Mouse (Mus musculus): ENCODE measurements around the gene Gm45711.
"Not testable (repeated sequence)": the region's sequence is repeated elsewhere in the genome, so short reads cannot be mapped to it uniquely, and the experiment has no call there.

The Gm45711 gene

DNA sequence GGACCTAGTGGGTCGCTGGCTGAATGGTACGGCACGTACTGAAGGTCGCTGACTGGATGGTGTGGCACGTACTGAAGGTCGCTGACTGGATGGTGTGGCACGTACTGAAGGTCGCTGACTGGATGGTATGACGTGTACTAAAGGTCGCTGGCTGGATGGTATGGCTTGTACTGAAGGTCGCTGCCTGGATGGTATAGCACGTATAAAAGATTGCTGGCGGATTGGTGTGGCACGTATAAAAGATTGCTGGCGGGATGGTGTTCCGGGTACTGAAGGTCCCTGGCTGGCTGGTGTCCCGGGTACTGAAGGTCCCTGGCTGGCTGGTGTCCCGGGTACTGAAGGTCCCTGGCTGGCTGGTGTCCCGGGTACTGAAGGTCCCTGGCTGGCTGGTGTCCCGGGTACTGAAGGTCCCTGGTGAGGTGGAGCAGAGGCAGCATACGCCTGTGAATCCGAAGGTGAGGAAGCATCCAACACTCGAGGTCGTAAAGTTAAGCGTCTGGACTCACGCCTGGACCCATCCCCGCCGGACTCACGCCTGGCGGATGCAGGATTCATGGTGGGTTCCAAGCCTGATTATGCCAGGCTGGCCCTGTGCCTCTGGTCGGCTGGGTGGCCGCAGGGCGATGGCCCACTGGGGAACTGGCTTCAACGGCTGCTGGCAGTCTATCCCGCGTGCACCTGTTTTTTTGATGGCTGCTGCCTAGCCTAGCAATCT, at the start of gene Gm45711, which contains the start of gene Cmtm1:
Gene Gm45711 (minus strand): TSS at position 641 of the 715 bp plus-strand sequence.
Gene Cmtm1 (minus strand): TSS at position 705 of the 715 bp plus-strand sequence.
- peak; percentile 82 to 88 for DNase-seq

GRCm38 (mm10) chr8:104358637-104359036, 48.8 kb upstream of the Gm45711 start:
- no peak for DNase-seq

DNA sequence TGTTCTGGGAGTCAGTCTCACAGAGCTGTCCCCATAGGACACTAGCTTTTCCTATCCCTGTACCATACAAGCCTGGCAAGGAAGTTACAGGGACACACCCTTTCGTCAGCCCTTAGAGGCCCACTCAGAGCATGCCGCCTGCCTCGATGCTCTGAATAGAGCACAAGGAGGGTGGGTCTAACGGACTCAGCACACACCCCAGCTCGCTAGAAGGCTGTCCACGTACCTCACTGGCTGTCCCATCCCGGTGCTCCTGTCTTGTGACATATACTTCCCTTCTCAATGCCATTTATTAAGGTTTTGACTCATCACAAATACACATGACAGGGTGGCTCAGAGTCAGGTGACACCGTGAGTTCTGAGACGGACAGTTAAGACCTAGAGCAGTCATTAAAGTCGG, 44.6 kb upstream of the Gm45711 start:
- no peak for DNase-seq

- peak in 1 of 2 experiments; percentile 44 for DNase-seq
Measured at GRCm38 (mm10) chr8:104353186-104353585, 43.3 kb upstream of the Gm45711 start.

GRCm38 (mm10) chr8:104350047-104350446, 40.2 kb upstream of the Gm45711 start:
- DNase-seq, result no peak

DNA sequence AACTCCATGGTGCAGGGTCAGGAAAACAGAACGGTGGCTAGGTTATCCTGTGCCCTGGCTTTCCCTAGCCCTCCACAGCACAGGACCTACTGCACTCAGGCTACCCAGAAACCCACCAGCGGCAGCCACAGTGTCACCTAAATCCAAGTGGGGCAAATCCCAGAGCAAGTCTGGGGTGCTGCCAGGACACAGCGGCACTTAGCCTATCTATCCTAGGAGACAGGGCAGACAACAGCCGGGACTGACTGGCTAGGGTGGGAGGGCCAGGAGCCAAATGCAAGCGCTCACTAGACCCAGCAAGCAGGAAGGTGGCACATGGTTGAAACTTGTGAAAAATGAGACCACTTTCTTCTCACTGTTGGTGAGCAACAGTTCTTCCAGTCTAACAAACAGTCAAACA, 39.1 kb upstream of the Gm45711 start:
- no peak for DNase-seq

GRCm38 (mm10) chr8:104346706-104347105, 36.8 kb upstream of the Gm45711 start:
- DNase-seq, result no peak

GRCm38 (mm10) chr8:104344622-104345021, 34.7 kb upstream of the Gm45711 start:
- DNase-seq, result no peak

DNA sequence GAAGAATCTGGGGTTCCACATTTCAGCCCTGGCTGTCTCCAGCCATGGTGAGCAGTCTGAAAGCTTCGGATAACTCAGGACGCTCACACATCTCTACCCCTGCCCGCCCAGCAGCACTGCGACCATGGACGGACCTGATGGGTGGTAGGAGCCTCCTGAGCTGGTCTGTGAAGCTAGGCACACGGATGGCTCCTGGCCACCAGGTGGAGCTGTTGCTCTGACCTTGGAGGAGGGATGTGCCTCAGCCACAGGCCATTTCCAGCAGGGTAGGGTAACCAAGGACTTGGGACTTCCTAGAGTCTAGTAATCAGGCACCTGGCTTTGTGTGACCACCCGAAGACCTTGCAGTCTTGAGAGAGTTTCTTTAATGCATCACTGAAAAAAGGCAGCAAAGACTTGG, 34.1 kb upstream of the Gm45711 start:
- peak; percentile 96 to 97 for DNase-seq

DNA sequence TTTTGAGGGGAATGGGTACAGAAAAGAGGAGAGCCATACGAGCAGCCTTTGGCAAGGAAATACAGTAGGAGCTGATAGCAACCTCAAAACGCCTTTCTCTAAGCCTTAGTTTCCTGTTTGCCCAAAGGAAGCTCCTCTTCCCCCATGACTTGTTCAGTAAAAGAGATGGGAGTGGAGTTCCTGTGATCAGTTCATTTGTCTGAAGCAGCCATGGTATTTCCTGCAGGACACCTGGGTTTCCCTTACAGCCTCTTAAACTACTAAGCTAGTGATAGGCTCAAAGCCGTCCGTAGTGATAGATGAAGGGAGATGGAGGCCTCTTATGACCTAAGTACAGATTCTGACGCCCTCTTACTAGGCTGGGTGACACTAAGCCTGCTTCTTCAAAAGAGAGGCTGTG, 32.5 kb upstream of the Gm45711 start:
- DNase-seq, result no peak

- DNase-seq, result no peak
Measured at GRCm38 (mm10) chr8:104341678-104342077, 31.8 kb upstream of the Gm45711 start.

DNA sequence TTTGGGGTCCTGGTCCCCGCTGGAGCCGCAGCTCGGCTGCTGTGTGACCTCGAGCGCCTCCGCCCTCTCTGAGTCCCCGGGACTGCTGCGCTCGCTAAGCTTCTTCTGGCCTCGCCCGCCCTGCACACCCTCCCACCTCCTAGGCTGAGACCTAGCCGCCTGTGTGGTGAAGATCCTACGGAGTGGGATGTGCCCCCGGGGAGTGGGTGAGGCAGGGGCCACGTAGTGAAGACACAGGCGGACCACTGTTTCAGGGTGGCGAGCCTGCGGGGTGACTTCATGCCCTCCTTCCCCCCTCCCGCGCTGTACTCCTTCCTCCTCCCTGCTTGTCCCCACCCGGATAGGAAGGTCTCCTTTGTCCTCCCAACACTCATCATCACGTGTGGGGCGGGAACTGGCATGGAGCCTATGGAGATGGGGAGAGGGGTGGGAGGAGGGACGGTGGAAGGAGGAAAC, 31.3 kb upstream of the Gm45711 start:
- peak; percentile 71 to 75 for DNase-seq

GRCm38 (mm10) chr8:104340233-104341105, 30.6 kb upstream of the Gm45711 start:
- DNase-seq, result peak; percentile 82

GRCm38 (mm10) chr8:104339983-104340232, 30.0 kb upstream of the Gm45711 start:
- DNase-seq, result no peak

GRCm38 (mm10) chr8:104339229-104339982, 29.5 kb upstream of the Gm45711 start, which contains the start of gene Cmtm3:
TSS of gene Cmtm3 (plus strand) at chr8:104339410.
- DNase-seq, result peak; percentile 48 to 56

GRCm38 (mm10) chr8:104337890-104338289, 28.0 kb upstream of the Gm45711 start:
- DNase-seq, result no peak

GRCm38 (mm10) chr8:104336806-104337205, 26.9 kb upstream of the Gm45711 start:
- DNase-seq, result no peak

DNA sequence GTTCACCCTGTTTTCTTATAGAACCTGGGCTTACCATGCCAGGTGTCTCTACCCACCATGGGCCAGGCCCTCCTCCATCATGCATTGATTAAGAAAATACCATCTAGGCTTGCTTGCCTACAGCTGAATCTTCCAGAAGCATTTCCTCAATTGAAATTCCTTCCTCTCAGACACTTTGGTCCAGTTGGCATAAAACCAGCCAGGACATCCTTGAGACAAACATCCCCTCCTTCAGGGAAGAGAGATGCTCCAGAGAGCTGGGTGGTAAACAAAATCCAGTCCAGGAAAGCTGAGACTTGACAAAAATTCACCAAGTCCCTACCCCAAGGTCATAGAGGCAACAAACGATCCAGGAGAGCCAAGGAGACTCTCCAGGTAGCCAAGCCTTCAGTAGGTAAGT, 24.3 kb upstream of the Gm45711 start:
- DNase-seq, result no peak

GRCm38 (mm10) chr8:104333786-104334185, 23.9 kb upstream of the Gm45711 start:
- DNase-seq, result no peak

- no peak for DNase-seq
Measured at GRCm38 (mm10) chr8:104332665-104333631, 23.1 kb upstream of the Gm45711 start.

DNA sequence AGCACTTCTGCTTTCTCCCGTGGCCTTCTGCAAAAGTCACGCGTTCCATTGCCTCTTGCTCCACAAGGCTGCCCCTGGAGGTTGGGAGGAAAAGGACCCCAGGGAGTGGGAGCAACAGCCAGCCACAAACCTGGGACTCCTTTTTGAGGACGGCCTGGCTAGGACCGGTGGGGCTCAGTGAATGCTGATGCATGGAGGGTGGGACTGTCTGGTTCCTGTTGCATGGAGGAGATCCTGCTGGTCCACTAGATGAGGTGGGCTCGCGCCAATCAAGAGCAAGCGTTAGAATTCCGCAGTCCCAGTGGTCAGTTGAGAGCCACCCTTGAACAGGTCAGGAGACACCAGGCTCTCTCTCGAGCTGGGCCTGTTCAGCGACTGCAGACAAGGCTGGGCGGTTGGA, 12.0 kb upstream of the Gm45711 start, which contains the start of gene Cmtm2b:
Gene Cmtm2b (plus strand): TSS at position 301 of the 400 bp plus-strand sequence.
- not testable (repeated sequence) for DNase-seq

- DNase-seq, result not testable (repeated sequence)
Measured at GRCm38 (mm10) chr8:104321267-104321666, 11.4 kb upstream of the Gm45711 start, which contains the start of gene Gm11020. TSS of gene Gm11020 (plus strand) at chr8:104321567.

Measured in cerebellum, postnatal 10 days (tissue).